In the genomic region with DNA sequence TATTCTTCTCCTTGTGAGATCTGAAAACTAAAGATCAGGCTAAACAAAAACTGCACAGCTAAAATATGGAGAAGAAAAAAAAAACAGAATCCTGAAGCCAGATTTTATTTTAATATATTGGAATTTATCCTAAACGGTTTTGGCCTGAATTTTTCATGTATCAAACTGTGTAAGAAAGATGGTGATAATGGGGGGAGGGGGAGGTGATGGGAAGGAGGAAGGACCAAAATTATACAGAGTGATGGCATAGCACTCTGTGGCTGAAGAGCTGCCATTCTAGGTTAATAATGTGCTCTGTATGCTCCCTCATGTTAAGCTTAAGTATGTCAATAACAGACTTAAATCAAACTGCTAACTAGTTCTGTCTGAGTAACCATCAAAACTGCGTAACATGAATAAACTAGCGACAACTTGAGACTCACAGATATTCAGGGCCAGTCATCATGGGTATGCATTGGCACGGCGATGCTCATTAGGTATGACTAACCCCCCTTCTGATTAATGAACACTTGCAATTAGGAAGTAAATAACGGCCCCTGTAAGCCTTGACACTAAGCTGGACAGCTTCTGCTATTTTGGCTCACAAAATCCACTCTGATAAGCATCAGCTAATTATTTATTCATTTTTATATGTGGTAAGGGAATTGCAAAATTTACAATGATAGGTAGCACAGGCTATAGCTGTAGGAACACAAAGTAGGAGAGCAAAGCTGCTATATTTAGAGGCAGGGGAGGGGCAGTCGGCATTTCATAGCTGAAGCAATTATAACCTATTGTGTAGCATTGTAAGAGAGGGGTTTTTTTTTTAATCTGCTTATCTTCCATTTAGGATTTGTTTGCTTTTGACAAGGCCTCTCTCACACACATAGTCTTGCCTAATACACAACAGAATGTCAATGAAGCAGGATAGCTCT, we compare ENCODE assay signal across 18 mouse cellular contexts.
DNase-seq lines count a peak whose midpoint lies in the region; ATAC-seq and TF ChIP-seq lines count a peak whose summit lies in the region.
"Had no signal": no experiment of that assay in that cellular context is flagged by ENCODE, and none has a peak within 500 bp of the region (broad histone marks: within the 10 kb centered on the region; RNA-seq: fewer than 3 reads in every experiment).

No protein-coding gene starts in this region.

- H3K9ac ChIP-seq in midbrain, embryonic 13.5 days (replicated peaks): no peak overlapping the region
- H3K9ac ChIP-seq in midbrain, postnatal 0 days (replicated peaks; ENCODE audit: low read length, poor library complexity, severe bottlenecking): no peak overlapping the region
- H3K9ac ChIP-seq in forebrain, embryonic 12.5 days: no peak overlapping the region
- no peak overlapping the region for H3K9ac ChIP-seq in forebrain, embryonic 16.5 days (replicated peaks; ENCODE audit: low read depth, low read length)
- no peak overlapping the region for H3K9ac ChIP-seq in heart, embryonic 12.5 days
- H3K9ac ChIP-seq: embryonic facial prominence, embryonic 12.5 days; hindbrain, embryonic 13.5 days had no signal

- no peak for TF ChIP-seq POLR2A in brain, embryonic 14.5 days (IDR thresholded peaks at IDR 0.05; ENCODE audit: borderline replicate concordance, extremely low read depth, insufficient read depth, insufficient read length, poor library complexity, severe bottlenecking)

- no peak overlapping the region for H3K4me3 ChIP-seq in midbrain, embryonic 13.5 days (replicated peaks)
- H3K4me3 ChIP-seq in midbrain, postnatal 0 days (ENCODE audit: low read depth, low read length): no peak overlapping the region
- H3K4me3 ChIP-seq in forebrain, embryonic 12.5 days (replicated peaks): no peak overlapping the region
- no peak overlapping the region for H3K4me3 ChIP-seq in forebrain, embryonic 16.5 days (replicated peaks; ENCODE audit: low read length)
- H3K4me3 ChIP-seq in heart, embryonic 12.5 days: no peak overlapping the region
- H3K4me3 ChIP-seq: embryonic facial prominence, embryonic 12.5 days; hindbrain, embryonic 13.5 days had no signal

- no peaks in the 10 kb centered on the region for H3K36me3 ChIP-seq in midbrain, embryonic 13.5 days
- H3K36me3 ChIP-seq in midbrain, postnatal 0 days (ENCODE audit: insufficient read depth, low read length): no peaks in the 10 kb centered on the region
- no peaks in the 10 kb centered on the region for H3K36me3 ChIP-seq in forebrain, embryonic 12.5 days (replicated peaks)
- H3K36me3 ChIP-seq in forebrain, embryonic 16.5 days (ENCODE audit: control insufficient read depth, insufficient read depth): no peaks in the 10 kb centered on the region
- no peaks in the 10 kb centered on the region for H3K36me3 ChIP-seq in heart, embryonic 12.5 days
- H3K36me3 ChIP-seq: embryonic facial prominence, embryonic 12.5 days; hindbrain, embryonic 13.5 days had no signal

- peaks cover 10% of the 10 kb centered on the region; the same call in 1 of the 2 replicates for H3K4me1 ChIP-seq in midbrain, embryonic 13.5 days (replicated peaks)
- H3K4me1 ChIP-seq in midbrain, postnatal 0 days (ENCODE audit: insufficient read depth, low read length): no peaks in the 10 kb centered on the region
- H3K4me1 ChIP-seq in forebrain, embryonic 12.5 days: peaks cover 14% of the 10 kb centered on the region
- peaks cover 17% of the 10 kb centered on the region for H3K4me1 ChIP-seq in forebrain, embryonic 16.5 days (replicated peaks; ENCODE audit: control insufficient read depth, insufficient read depth, low read length)
- no peaks in the 10 kb centered on the region for H3K4me1 ChIP-seq in heart, embryonic 12.5 days (replicated peaks)
- H3K4me1 ChIP-seq: embryonic facial prominence, embryonic 12.5 days had no signal

- no peaks in the 10 kb centered on the region for H3K27me3 ChIP-seq in midbrain, embryonic 13.5 days
- no peaks in the 10 kb centered on the region for H3K27me3 ChIP-seq in midbrain, postnatal 0 days (ENCODE audit: insufficient read depth, low read length)
- no peaks in the 10 kb centered on the region for H3K27me3 ChIP-seq in forebrain, embryonic 12.5 days
- H3K27me3 ChIP-seq in forebrain, embryonic 16.5 days (replicated peaks; ENCODE audit: control insufficient read depth, insufficient read depth, low read length): no peaks in the 10 kb centered on the region
- no peaks in the 10 kb centered on the region for H3K27me3 ChIP-seq in heart, embryonic 12.5 days (replicated peaks)
- H3K27me3 ChIP-seq: embryonic facial prominence, embryonic 12.5 days; hindbrain, embryonic 13.5 days had no signal

- no peak for DNase-seq in midbrain, postnatal 0 days (ENCODE audit: low spot score)
- peak; percentile 81 for DNase-seq in brain, embryonic 14.5 days (ENCODE audit: low read depth)
- DNase-seq in heart, postnatal 4 days: no peak
- no peak for DNase-seq in right cerebral cortex, adult 2 months (ENCODE audit: low spot score in 2 of 2)
- DNase-seq: adrenal gland, adult 2 months; adrenal gland, postnatal 36 days; cerebellum, adult 11 months; cerebellum, adult 9-10 months; cerebellum, postnatal 25 days; gastrocnemius, postnatal 36 days; heart, adult 11 months had no signal

- H3K9me3 ChIP-seq in midbrain, embryonic 13.5 days: no peaks in the 10 kb centered on the region
- H3K9me3 ChIP-seq in midbrain, postnatal 0 days (ENCODE audit: low read length): no peaks in the 10 kb centered on the region
- H3K9me3 ChIP-seq in forebrain, embryonic 12.5 days: no peaks in the 10 kb centered on the region
- no peaks in the 10 kb centered on the region for H3K9me3 ChIP-seq in forebrain, embryonic 16.5 days (ENCODE audit: control insufficient read depth, low read length)
- no peaks in the 10 kb centered on the region for H3K9me3 ChIP-seq in heart, embryonic 12.5 days (replicated peaks)
- H3K9me3 ChIP-seq: embryonic facial prominence, embryonic 12.5 days; hindbrain, embryonic 13.5 days had no signal

- no peak overlapping the region for H3K27ac ChIP-seq in midbrain, embryonic 13.5 days
- H3K27ac ChIP-seq in midbrain, postnatal 0 days (ENCODE audit: low read depth, low read length): no peak overlapping the region
- no peak overlapping the region for H3K27ac ChIP-seq in forebrain, embryonic 12.5 days
- H3K27ac ChIP-seq in forebrain, embryonic 16.5 days (ENCODE audit: low read length): peak overlapping the region; percentile 49
- H3K27ac ChIP-seq in heart, embryonic 12.5 days (ENCODE audit: poor library complexity, severe bottlenecking): no peak overlapping the region
- H3K27ac ChIP-seq: embryonic facial prominence, embryonic 12.5 days; hindbrain, embryonic 13.5 days; hindbrain, postnatal 0 days had no signal

- WGBS in midbrain, embryonic 13.5 days: 67% methylated on average over 7 of the region's 7 CpGs
- 60% methylated on average over 7 of the region's 7 CpGs for WGBS in midbrain, postnatal 0 days
- 45% methylated on average over 7 of the region's 7 CpGs for WGBS in forebrain, embryonic 12.5 days
- 19% methylated on average over 7 of the region's 7 CpGs for WGBS in forebrain, embryonic 16.5 days
- WGBS in heart, embryonic 12.5 days: 71% methylated on average over 7 of the region's 7 CpGs

- H3K4me2 ChIP-seq in midbrain, embryonic 13.5 days (replicated peaks): no peak overlapping the region
- no peak overlapping the region for H3K4me2 ChIP-seq in midbrain, postnatal 0 days (ENCODE audit: low read depth, low read length, poor library complexity, severe bottlenecking)
- no peak overlapping the region for H3K4me2 ChIP-seq in forebrain, embryonic 12.5 days
- no peak overlapping the region for H3K4me2 ChIP-seq in forebrain, embryonic 16.5 days (ENCODE audit: low read length)
- no peak overlapping the region for H3K4me2 ChIP-seq in heart, embryonic 12.5 days
- H3K4me2 ChIP-seq: embryonic facial prominence, embryonic 12.5 days; hindbrain, embryonic 13.5 days had no signal

- TF ChIP-seq CTCF in midbrain, postnatal 0 days (IDR thresholded peaks at IDR 0.05): no peak
- no peak for TF ChIP-seq CTCF in brain, embryonic 14.5 days (IDR thresholded peaks at IDR 0.05; ENCODE audit: borderline replicate concordance, extremely low read depth, insufficient read depth, insufficient read length)

- 0 out of 2 replicates have a peak, but pooled peaks have one; percentile 11 for ATAC-seq in midbrain, embryonic 13.5 days
- no peak for ATAC-seq in midbrain, postnatal 0 days (ENCODE audit: low FRiP score)
- peak; percentile 61; the same call in 1 of the 2 replicates for ATAC-seq in forebrain, embryonic 12.5 days (ENCODE audit: low FRiP score)
- ATAC-seq in forebrain, embryonic 16.5 days: peak; percentile 72
- no peak for ATAC-seq in heart, embryonic 12.5 days (ENCODE audit: insufficient number of reproducible peaks, low FRiP score)
- ATAC-seq: hindbrain, postnatal 0 days had no signal

Comparison
In these comparisons a context has a peak if more than half of its experiments do, and no peak if none do; other contexts are left out.
1. ATAC-seq: peak in midbrain, embryonic 13.5 days (single experiment), forebrain, embryonic 12.5 days (single experiment) and forebrain, embryonic 16.5 days (single experiment); none in midbrain, postnatal 0 days (single experiment) and heart, embryonic 12.5 days (single experiment).